Mouse (Mus musculus): Measurements from ENCODE around the gene Themis2.

Gene Themis2

GRCm38 (mm10) chr4:132796196-132796886 is at the start of gene Themis2:
Themis2 (minus strand) TSS chr4:132796387.
- peak; percentile 65 to 91 for DNase-seq

GRCm38 (mm10) chr4:132843705-132844071 is 47.5 kb upstream of the Themis2 start:
- no peak for DNase-seq

- DNase-seq: peak; percentile 91 to 92
These were observed 47.0 kb upstream of the Themis2 start, which contains the start of gene Ppp1r8 for GRCm38 (mm10) chr4:132842970-132843704. Ppp1r8 (minus strand) TSS chr4:132843169.

- peak; percentile 3 to 38 for DNase-seq
These were observed 46.2 kb upstream of the Themis2 start for GRCm38 (mm10) chr4:132842281-132842906.

GRCm38 (mm10) chr4:132841493-132841892 is 45.3 kb upstream of the Themis2 start:
- DNase-seq: no peak

- DNase-seq: peak; percentile 50 to 88
These were observed 27.6 kb upstream of the Themis2 start for GRCm38 (mm10) chr4:132823614-132824366.

GRCm38 (mm10) chr4:132818442-132818841 is 22.3 kb upstream of the Themis2 start:
- DNase-seq: no peak

- no peak for DNase-seq
These were observed 20.7 kb upstream of the Themis2 start for GRCm38 (mm10) chr4:132816855-132817254.

- DNase-seq: no peak
These were observed 20.2 kb upstream of the Themis2 start for GRCm38 (mm10) chr4:132816404-132816803.

- no peak for DNase-seq
These were observed 13.4 kb upstream of the Themis2 start for GRCm38 (mm10) chr4:132809621-132810020.

GRCm38 (mm10) chr4:132807771-132808641 is 11.8 kb upstream of the Themis2 start:
- peak in 1 of 2 experiments; percentile 13 for DNase-seq

GRCm38 (mm10) chr4:132806620-132807191 is 10.5 kb upstream of the Themis2 start:
- no peak for DNase-seq

- DNase-seq: no peak
These were observed 9.5 kb upstream of the Themis2 start for GRCm38 (mm10) chr4:132805599-132806197.

- no peak for DNase-seq
These were observed 9.0 kb upstream of the Themis2 start for GRCm38 (mm10) chr4:132805146-132805545.

GRCm38 (mm10) chr4:132804331-132804730 is 8.1 kb upstream of the Themis2 start:
- DNase-seq: no peak

GRCm38 (mm10) chr4:132803876-132804275 is 7.7 kb upstream of the Themis2 start:
- no peak for DNase-seq

GRCm38 (mm10) chr4:132803212-132803611 is 7.0 kb upstream of the Themis2 start:
- no peak for DNase-seq

GRCm38 (mm10) chr4:132802171-132802637 is 6.0 kb upstream of the Themis2 start:
- peak in 1 of 2 experiments; percentile 19 for DNase-seq

GRCm38 (mm10) chr4:132801176-132802077 is 5.2 kb upstream of the Themis2 start:
- no peak for DNase-seq

GRCm38 (mm10) chr4:132799845-132800244 is 3.7 kb upstream of the Themis2 start:
- DNase-seq: no peak
